ENCODE assay signal across 14 mouse cellular contexts in the genomic region with DNA sequence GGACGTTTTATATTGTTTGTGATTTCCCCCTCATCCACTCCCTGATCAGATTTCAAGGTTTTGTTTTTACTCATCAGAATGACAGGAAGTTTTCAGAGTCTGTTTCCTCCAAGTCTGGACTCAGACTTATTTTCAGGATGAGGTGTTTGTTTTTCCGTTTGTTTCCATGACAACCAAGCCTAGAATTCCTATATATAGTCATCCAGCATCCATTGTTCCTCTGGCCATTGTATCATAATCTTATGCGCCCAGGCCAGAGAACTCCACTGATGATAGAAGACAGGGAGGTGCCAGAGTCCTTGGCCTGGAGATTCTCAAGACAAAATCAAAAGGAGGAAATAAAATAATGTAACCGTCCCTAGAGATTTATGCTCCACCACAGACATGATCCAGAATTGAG.
DNase-seq lines count a peak whose midpoint lies in the region; ATAC-seq and TF ChIP-seq lines count a peak whose summit lies in the region.
"Had no signal": no experiment of that assay in that cellular context is flagged by ENCODE, and none has a peak within 500 bp of the region (broad histone marks: within the 10 kb centered on the region; RNA-seq: fewer than 3 reads in every experiment).

No protein-coding gene starts in this region.

- no peak for DNase-seq in heart, embryonic 10.5 days (ENCODE audit: low spot score)
- DNase-seq in heart, postnatal 25 days (ENCODE audit: low spot score), result no peak
- DNase-seq in midbrain, embryonic 11.5 days (ENCODE audit: low spot score, missing footprints), result peak; percentile 89
- peak; percentile 69 for DNase-seq in retina, postnatal 1 day
- no peak for DNase-seq in layer of hippocampus, adult 2 months (ENCODE audit: low spot score in 2 of 2)
- no peak for DNase-seq in left cerebral cortex, adult 18-20 months (ENCODE audit: low spot score in 2 of 2)
- DNase-seq: adrenal gland, postnatal 10 days; cerebellum, adult 2 months; spleen, adult 18-20 months; thymus, postnatal 14 days had no signal

- ATAC-seq in midbrain, embryonic 11.5 days (ENCODE audit: low FRiP score), result no peak
- no peak for ATAC-seq in midbrain, embryonic 15.5 days (replicated peaks)
- peak; percentile 53; the same call in 1 of the 2 replicates for ATAC-seq in heart, embryonic 15.5 days (replicated peaks; ENCODE audit: insufficient number of reproducible peaks, insufficient read depth, low FRiP score, low read depth)

- H3K27ac ChIP-seq in heart, embryonic 10.5 days, result peak overlapping the region; percentile 22; the same call in 1 of the 2 replicates
- no peak overlapping the region for H3K27ac ChIP-seq in midbrain, embryonic 11.5 days (ENCODE audit: low read depth, low read length)
- no peak overlapping the region for H3K27ac ChIP-seq in midbrain, embryonic 15.5 days
- peak overlapping the region; percentile 55 for H3K27ac ChIP-seq in heart, embryonic 15.5 days
- no peak overlapping the region; the same call in 1 of the 2 replicates for H3K27ac ChIP-seq in layer of hippocampus, adult 2 months
- H3K27ac ChIP-seq: hindbrain, embryonic 10.5 days; left cerebral cortex, adult 2 months had no signal

- H3K9me3 ChIP-seq in heart, embryonic 10.5 days, result no peaks in the 10 kb centered on the region
- H3K9me3 ChIP-seq in midbrain, embryonic 11.5 days (ENCODE audit: control insufficient read depth, low read length), result no peaks in the 10 kb centered on the region
- H3K9me3 ChIP-seq in midbrain, embryonic 15.5 days, result no peaks in the 10 kb centered on the region
- no peaks in the 10 kb centered on the region for H3K9me3 ChIP-seq in heart, embryonic 15.5 days (replicated peaks)
- H3K9me3 ChIP-seq: hindbrain, embryonic 10.5 days had no signal

- H3K4me2 ChIP-seq in midbrain, embryonic 11.5 days, result no peak overlapping the region
- H3K4me2 ChIP-seq in midbrain, embryonic 15.5 days, result no peak overlapping the region
- H3K4me2 ChIP-seq in heart, embryonic 15.5 days, result no peak overlapping the region

- no peak overlapping the region for H3K4me3 ChIP-seq in heart, embryonic 10.5 days
- no peak overlapping the region for H3K4me3 ChIP-seq in midbrain, embryonic 11.5 days (ENCODE audit: low read depth, low read length)
- H3K4me3 ChIP-seq in midbrain, embryonic 15.5 days, result no peak overlapping the region
- H3K4me3 ChIP-seq in heart, embryonic 15.5 days, result no peak overlapping the region
- no peak overlapping the region for H3K4me3 ChIP-seq in layer of hippocampus, adult 2 months
- H3K4me3 ChIP-seq: hindbrain, embryonic 10.5 days; left cerebral cortex, adult 2 months had no signal

- H3K27me3 ChIP-seq in heart, embryonic 10.5 days (ENCODE audit: insufficient read depth, poor library complexity, severe bottlenecking), result no peaks in the 10 kb centered on the region
- no peaks in the 10 kb centered on the region for H3K27me3 ChIP-seq in midbrain, embryonic 11.5 days (ENCODE audit: control insufficient read depth, insufficient read depth, low read length)
- H3K27me3 ChIP-seq in midbrain, embryonic 15.5 days (replicated peaks), result no peaks in the 10 kb centered on the region
- no peaks in the 10 kb centered on the region for H3K27me3 ChIP-seq in heart, embryonic 15.5 days

- WGBS in heart, embryonic 10.5 days, result 66% methylated on average over 4 of the region's 4 CpGs
- WGBS in midbrain, embryonic 11.5 days, result 35% methylated on average over 4 of the region's 4 CpGs
- 31% methylated on average over 4 of the region's 4 CpGs for WGBS in midbrain, embryonic 15.5 days
- WGBS in heart, embryonic 15.5 days, result 59% methylated on average over 4 of the region's 4 CpGs

- intact Hi-C loops in heart, postnatal 25 days (cut with DNase I), result loop anchor here (5.0 kb wide), 2 partner anchors 35 to 55 kb away; no protein-coding TSS in a partner anchor

- peaks cover 30% of the 10 kb centered on the region for H3K36me3 ChIP-seq in heart, embryonic 10.5 days
- H3K36me3 ChIP-seq in midbrain, embryonic 11.5 days (ENCODE audit: control insufficient read depth, insufficient read depth, low read length), result peaks cover 18% of the 10 kb centered on the region
- H3K36me3 ChIP-seq in midbrain, embryonic 15.5 days (replicated peaks), result no peaks in the 10 kb centered on the region
- H3K36me3 ChIP-seq in heart, embryonic 15.5 days, result no peaks in the 10 kb centered on the region

- no peaks in the 10 kb centered on the region for H3K4me1 ChIP-seq in heart, embryonic 10.5 days
- H3K4me1 ChIP-seq in midbrain, embryonic 11.5 days (ENCODE audit: control insufficient read depth, insufficient read depth, low read length), result peaks cover 21% of the 10 kb centered on the region
- peaks cover 23% of the 10 kb centered on the region for H3K4me1 ChIP-seq in midbrain, embryonic 15.5 days
- no peaks in the 10 kb centered on the region for H3K4me1 ChIP-seq in heart, embryonic 15.5 days (replicated peaks)

- no peak for TF ChIP-seq CTCF in layer of hippocampus, adult 2 months (conservative IDR thresholded peaks at IDR 0.05)

- no peak overlapping the region for H3K9ac ChIP-seq in midbrain, embryonic 11.5 days (ENCODE audit: low read length)
- no peak overlapping the region for H3K9ac ChIP-seq in midbrain, embryonic 15.5 days
- no peak overlapping the region for H3K9ac ChIP-seq in heart, embryonic 15.5 days

Comparison
In these comparisons a context has a peak if more than half of its experiments do, and no peak if none do; other contexts are left out.
1. DNase-seq: peak in midbrain, embryonic 11.5 days (single experiment) and retina, postnatal 1 day (single experiment); none in heart, embryonic 10.5 days (single experiment), heart, postnatal 25 days (single experiment), layer of hippocampus, adult 2 months (0 of 2) and left cerebral cortex, adult 18-20 months (0 of 2).
2. H3K27ac ChIP-seq: peak in heart, embryonic 10.5 days (single experiment) and heart, embryonic 15.5 days (single experiment); none in midbrain, embryonic 11.5 days (single experiment), midbrain, embryonic 15.5 days (single experiment) and layer of hippocampus, adult 2 months (single experiment).